Mouse (Mus musculus) left cerebral cortex, adult 11 months (tissue): ENCODE results near the gene Cltc.

ENCODE experiments used
- DNase-seq: peaks from one replicate; pipeline ENCODE4 v3.0.0; 2022; ENCODE audit warnings: low spot score

Cltc gene

DNA sequence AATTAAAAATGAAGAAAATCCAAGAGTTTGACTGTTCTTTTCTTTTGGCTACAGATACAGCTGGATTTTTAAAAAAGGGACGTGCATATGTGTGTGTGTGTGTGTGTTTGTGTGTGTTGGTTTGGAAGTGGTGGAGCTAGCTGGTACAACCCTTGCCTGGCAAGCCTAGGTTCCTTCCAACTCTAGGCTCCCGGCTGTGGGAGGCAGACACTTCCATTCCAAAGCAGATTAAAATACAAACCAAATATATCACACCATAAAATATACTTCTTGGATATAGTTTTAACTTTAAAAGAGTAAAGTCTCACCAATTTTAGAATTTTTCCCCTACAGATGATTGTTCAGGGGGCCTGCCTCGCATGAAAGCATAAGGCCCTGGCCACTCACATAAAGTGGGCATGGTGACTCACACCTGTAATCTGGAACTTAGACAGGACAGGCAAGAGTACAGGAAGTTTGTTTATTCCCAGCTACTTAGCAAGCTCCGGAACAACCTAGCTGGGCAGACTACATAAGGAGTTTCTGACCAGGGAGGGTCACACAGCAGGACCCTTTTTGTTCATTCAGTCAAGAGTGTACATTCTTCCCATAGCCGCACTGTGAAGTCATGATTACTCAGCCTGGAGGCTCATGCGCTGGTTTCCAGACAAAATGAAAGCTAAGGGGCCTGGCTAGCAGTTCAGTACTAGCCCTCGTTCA, 111.1 kb downstream of the Cltc start:
- no peak for DNase-seq

DNA sequence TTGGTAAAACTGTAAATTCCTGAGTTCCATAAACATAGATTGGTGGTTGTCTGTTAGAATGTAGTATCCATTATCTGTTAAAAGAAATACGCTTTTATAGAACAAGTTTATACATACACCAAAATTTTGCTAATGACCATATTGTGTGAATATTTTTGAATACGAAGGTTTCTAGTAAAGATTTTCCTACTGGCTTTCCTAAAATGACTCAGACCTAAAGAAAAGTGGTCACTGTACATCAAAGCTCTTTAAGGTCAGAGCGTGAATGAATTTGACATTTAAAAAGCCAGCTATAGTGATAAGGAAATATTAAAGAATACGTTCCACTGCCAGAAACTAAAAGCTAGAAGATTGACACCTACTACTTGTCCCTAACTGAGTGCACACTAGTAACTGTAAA, 112.8 kb downstream of the Cltc start:
- no peak for DNase-seq
